Mouse (Mus musculus): ENCODE measurements around the gene Col23a1.

DNA sequence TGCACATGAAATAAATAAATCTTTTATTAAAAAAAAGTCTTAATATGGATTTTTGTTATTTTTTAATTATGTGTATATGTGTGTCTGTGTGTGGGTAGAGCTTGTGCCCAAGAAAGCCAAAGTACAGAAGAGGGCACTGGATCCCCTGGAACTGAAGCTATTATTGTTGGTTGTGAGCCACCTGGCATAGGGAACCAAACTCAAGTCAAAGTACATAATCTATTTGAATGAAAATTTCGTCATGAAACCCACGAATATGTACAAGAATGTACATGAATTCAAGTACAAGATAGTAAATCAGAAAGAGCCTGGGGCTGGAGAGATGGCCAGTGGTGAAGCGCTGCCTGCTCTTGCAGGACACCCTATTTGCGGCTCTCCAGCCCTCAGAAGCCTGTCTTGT, 158.5 kb downstream of the Col23a1 start:
- TF ChIP-seq CTCF (IDR thresholded peaks at IDR 0.05; ENCODE audit: low read depth, low read length) (no peak), TAL1 (conservative IDR thresholded peaks at IDR 0.05; ENCODE audit: low read depth, low read length) (no peak)
